Comparison of ENCODE assay signal across 12 mouse cellular contexts in the genomic region with DNA sequence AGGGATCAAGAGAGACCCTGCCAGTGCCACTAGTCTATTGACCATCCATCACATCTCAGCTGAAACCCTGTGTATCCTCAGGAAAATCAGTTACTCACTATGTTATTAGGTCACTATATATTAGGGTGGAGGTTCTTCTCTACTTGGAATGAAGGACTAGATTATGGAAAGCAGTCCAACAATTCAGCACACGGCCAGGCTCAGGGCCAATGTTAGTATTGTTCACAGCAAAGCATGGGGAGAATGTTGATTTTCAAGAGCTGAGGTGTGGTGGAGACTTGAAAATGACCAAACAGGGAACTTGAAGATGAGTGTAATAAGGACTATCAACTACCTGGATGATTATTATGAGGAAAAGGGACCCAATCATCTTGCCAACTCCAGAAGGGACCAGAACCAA.
A peak's percentile ranks its signal among the peaks of the same experiment; 100 is the strongest.
DNase-seq lines count a peak whose midpoint lies in the region.
"Had no signal": no experiment of that assay in that cellular context is flagged by ENCODE, and none has a peak within 500 bp of the region (broad histone marks: within the 10 kb centered on the region; RNA-seq: fewer than 3 reads in every experiment).

No protein-coding gene starts in this region.

- intact Hi-C loops in gastrocnemius, postnatal 14 days (cut with DNase I; ENCODE audit: low total_unique reads), result no loop called here

- DNase-seq in brain, adult 2 months (ENCODE audit: low read depth, low spot score), result peak; percentile 64
- no peak for DNase-seq in gastrocnemius, postnatal 14 days
- DNase-seq: adrenal gland, adult 2 months; adrenal gland, adult 8-10 months; adrenal gland, postnatal 10 days; adrenal gland, postnatal 14 days; adrenal gland, postnatal 25 days; adrenal gland, postnatal 36 days; B cell, adult 2 months; cerebellum, adult 11 months; cerebellum, adult 11-12 months; cerebellum, adult 8-10 months had no signal
